ENCODE assay signal across 22 mouse cellular contexts in genomic region chr15:94532306-94532705, GRCm38 (mm10).
"Had no signal": no experiment of that assay in that cellular context is flagged by ENCODE, and none has a peak within 500 bp of the region (broad histone marks: within the 10 kb centered on the region; RNA-seq: fewer than 3 reads in every experiment).

No protein-coding gene starts in this region.

- H3K36me3 ChIP-seq: heart, embryonic 15.5 days; intestine, embryonic 15.5 days had no signal

- H3K27me3 ChIP-seq: heart, embryonic 13.5 days; heart, embryonic 15.5 days; intestine, embryonic 15.5 days; limb, embryonic 12.5 days had no signal

- H3K9me3 ChIP-seq: heart, embryonic 13.5 days; heart, embryonic 15.5 days; intestine, embryonic 15.5 days; limb, embryonic 10.5 days; limb, embryonic 12.5 days had no signal

- H3K4me3 ChIP-seq: heart, adult 2 months; heart, embryonic 13.5 days; heart, embryonic 15.5 days; intestine, embryonic 15.5 days; layer of hippocampus, adult 2 months; left cerebral cortex, adult 2 months; limb, embryonic 10.5 days; limb, embryonic 12.5 days had no signal

- DNase-seq: forebrain, postnatal 0 days; gastrocnemius, postnatal 14 days; heart, adult 2 months; heart, postnatal 14 days; heart, postnatal 36 days; kidney, adult 18-20 months; kidney, adult 8-10 months; kidney, postnatal 10 days; kidney, postnatal 25 days; kidney, postnatal 4 days had no signal

- H3K4me2 ChIP-seq: heart, embryonic 11.5 days; heart, embryonic 13.5 days; heart, embryonic 15.5 days; hindbrain, embryonic 14.5 days; intestine, embryonic 15.5 days; limb, embryonic 12.5 days had no signal

- H3K4me1 ChIP-seq: heart, embryonic 13.5 days; heart, embryonic 15.5 days; intestine, embryonic 15.5 days; limb, embryonic 10.5 days; limb, embryonic 12.5 days had no signal

- ATAC-seq: forebrain, postnatal 0 days; hindbrain, embryonic 16.5 days; inflammation-experienced regulatory T-cells, adult 6 months; intestine, embryonic 15.5 days; intestine, postnatal 0 days had no signal

- H3K9ac ChIP-seq: forebrain, postnatal 0 days; heart, embryonic 13.5 days; heart, embryonic 15.5 days; hindbrain, embryonic 14.5 days; intestine, embryonic 15.5 days; limb, embryonic 12.5 days had no signal

- H3K27ac ChIP-seq: heart, adult 2 months; heart, embryonic 13.5 days; heart, embryonic 15.5 days; hindbrain, embryonic 14.5 days; intestine, embryonic 15.5 days; layer of hippocampus, adult 2 months; left cerebral cortex, adult 2 months; limb, embryonic 10.5 days; limb, embryonic 12.5 days had no signal
